Mouse (Mus musculus) E14TG2a.4 (cell line): ENCODE results near the gene Hyal5.

Experiments
- CTCF ChIP-seq: conservative IDR thresholded peaks from 2 replicates; pipeline ENCODE4 v1.5.1; 2014; ENCODE audit warnings: low read length
- NANOG ChIP-seq: IDR thresholded peaks from 2 replicates; pipeline ENCODE4 v1.6.1; 2014; ENCODE audit warnings: borderline replicate concordance, low read length, mixed read lengths
- POU5F1 ChIP-seq: IDR thresholded peaks from 2 replicates; pipeline ENCODE4 v1.6.1; 2014; ENCODE audit warnings: low read length, borderline replicate concordance

DNA sequence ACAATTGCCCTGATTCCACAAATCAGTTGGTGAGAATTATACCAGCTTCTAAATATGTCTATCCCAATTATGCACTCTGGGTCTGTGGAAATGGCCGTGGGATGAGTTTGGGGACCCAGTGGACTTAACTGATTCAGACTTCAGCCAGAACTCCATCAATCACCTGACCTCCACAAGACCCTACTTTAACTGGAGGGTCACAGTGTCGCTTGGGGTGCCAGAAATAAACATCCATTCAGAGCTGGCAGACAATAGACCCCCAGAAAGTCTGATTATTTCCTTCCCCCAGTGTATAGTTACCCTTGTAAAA lies 37.0 kb downstream of the Hyal5 start:
- TF ChIP-seq CTCF, result no peak
- TF ChIP-seq NANOG, result no peak
- TF ChIP-seq POU5F1, result no peak
